Mouse (Mus musculus) heart, postnatal 0 days (tissue): Measurements from ENCODE around the gene Cpsf4. TPM values are rescaled to one million over a fixed set of nuclear protein-coding genes. Genes with fewer than 3 reads are reported as not detected.
"Not testable (repeated sequence)": the region's sequence is repeated elsewhere in the genome, so short reads cannot be mapped to it uniquely, and the experiment has no call there.

ENCODE experiments used
- ATAC-seq: fragments of 200-750 bp; cut with Nextera tagmentation; 2 replicates; pipeline ENCODE4 v1.8.0; 2017; ENCODE audit warnings: low read depth, moderate number of reproducible peaks, moderate library complexity; ENCODE audit not compliant: insufficient read depth
- DNase-seq: peaks from one replicate; pipeline ENCODE4 v3.0.0-alpha.2; 2016; ENCODE audit warnings: low spot score
- H3K27ac ChIP-seq: fragments of 300-500 bp; sonication (generic); 2 replicates; pipeline ENCODE4 v1.5.1; 2014; ENCODE audit warnings: low read depth, mild to moderate bottlenecking
- H3K27me3 ChIP-seq: fragments of 300-500 bp; sonication (generic); 2 replicates; pipeline ENCODE4 v1.6.1; 2014; ENCODE audit warnings: low read length, mixed read lengths; ENCODE audit not compliant: control insufficient read depth, insufficient read depth
- H3K36me3 ChIP-seq: fragments of 300-500 bp; sonication (generic); replicated peaks from 2 replicates; pipeline ENCODE4 v1.6.1; 2014; ENCODE audit warnings: low read length, mixed read lengths; ENCODE audit not compliant: control insufficient read depth, insufficient read depth
- H3K4me1 ChIP-seq: fragments of 300-500 bp; sonication (generic); 2 replicates; pipeline ENCODE4 v1.6.1; 2014; ENCODE audit warnings: antibody characterized with exemption; ENCODE audit not compliant: control insufficient read depth, insufficient read depth
- H3K4me2 ChIP-seq: fragments of 300-500 bp; sonication (generic); 2 replicates; pipeline ENCODE4 v1.6.1; 2014; ENCODE audit warnings: low read depth, mild to moderate bottlenecking, low read length, moderate library complexity
- H3K4me3 ChIP-seq: fragments of 300-500 bp; sonication (generic); 2 replicates; pipeline ENCODE4 v1.5.1; 2014; ENCODE audit warnings: low read depth, low read length
- H3K9ac ChIP-seq: fragments of 300-500 bp; sonication (generic); replicated peaks from 2 replicates; pipeline ENCODE4 v1.6.1; 2014; ENCODE audit warnings: low read depth, low read length, mixed read lengths
- H3K9me3 ChIP-seq: fragments of 300-500 bp; sonication (generic); replicated peaks from 2 replicates; pipeline ENCODE4 v1.6.1; 2016; ENCODE audit warnings: low read length; ENCODE audit not compliant: control insufficient read depth
- CTCF ChIP-seq: IDR thresholded peaks from 2 replicates; pipeline ENCODE4 v1.5.1; 2016; ENCODE audit warnings: antibody characterized with exemption, control low read depth, low read depth
- EP300 ChIP-seq: IDR thresholded peaks from 2 replicates; pipeline ENCODE4 v1.6.1; 2016; ENCODE audit warnings: antibody characterized with exemption, low read depth
- WGBS: fragments of 180-500 bp; shearing (Covaris S2); extraction: QIAGEN DNeasy Blood & Tissue Kit; methylation state at CpG from one replicate; pipeline ENCODE4 v1.1.7; 2014; 5-methylcytosine and 5-hydroxymethylcytosine counted together
- polyA plus RNA-seq: library from polyadenylated mRNA; unstranded; fragments of >200 nt; fragmentation: Nextera tagmentation; extraction: Ambion mirVana; gene quantifications from 2 replicates; pipeline ENCODE4 v1.2.1, GENCODE M21; 2015
- total RNA-seq: library from RNA; depleted of rRNA; stranded (reverse); fragments of >200 nt; gene quantifications from 2 replicates; pipeline ENCODE4 v1.2.3, GENCODE M21; 2014; ENCODE audit warnings: low replicate concordance

Gene Cpsf4
- total and polyA plus RNA-seq, 2 experiments from 2014 or later, result 14.5 to 21.5 TPM

DNA sequence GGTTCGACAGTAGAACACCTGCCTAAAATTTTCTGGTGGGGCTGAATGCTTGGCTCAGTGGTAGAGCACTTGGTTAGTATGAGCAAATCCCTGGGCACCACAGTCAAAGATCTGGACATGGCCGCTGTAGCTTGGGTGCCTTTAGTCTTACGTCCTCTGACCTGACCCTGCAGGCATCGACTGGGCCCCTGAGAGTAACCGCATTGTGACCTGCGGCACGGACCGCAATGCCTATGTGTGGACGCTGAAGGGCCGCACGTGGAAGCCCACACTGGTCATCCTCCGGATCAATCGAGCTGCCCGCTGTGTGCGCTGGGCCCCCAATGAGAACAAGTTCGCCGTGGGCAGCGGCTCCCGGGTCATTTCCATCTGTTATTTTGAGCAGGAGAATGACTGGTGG is 43.6 kb upstream of the Cpsf4 start:
- H3K4me2 ChIP-seq, result no peak overlapping the region
- H3K27me3 ChIP-seq, result no peaks in the 10 kb centered on the region
- no peak overlapping the region for H3K27ac ChIP-seq
- 0 out of 2 replicates have a peak, but pooled peaks cover 5% of the 10 kb centered on the region for H3K4me1 ChIP-seq
- ATAC-seq, result no peak
- H3K9me3 ChIP-seq, result no peaks in the 10 kb centered on the region
- H3K36me3 ChIP-seq, result peaks cover 61% of the 10 kb centered on the region
- DNase-seq, result no peak
- no peak overlapping the region for H3K4me3 ChIP-seq
- no peak for TF ChIP-seq CTCF
- TF ChIP-seq EP300, result no peak
- 93% methylated on average over 19 of the region's 19 CpGs for WGBS
- no peak overlapping the region for H3K9ac ChIP-seq

DNA sequence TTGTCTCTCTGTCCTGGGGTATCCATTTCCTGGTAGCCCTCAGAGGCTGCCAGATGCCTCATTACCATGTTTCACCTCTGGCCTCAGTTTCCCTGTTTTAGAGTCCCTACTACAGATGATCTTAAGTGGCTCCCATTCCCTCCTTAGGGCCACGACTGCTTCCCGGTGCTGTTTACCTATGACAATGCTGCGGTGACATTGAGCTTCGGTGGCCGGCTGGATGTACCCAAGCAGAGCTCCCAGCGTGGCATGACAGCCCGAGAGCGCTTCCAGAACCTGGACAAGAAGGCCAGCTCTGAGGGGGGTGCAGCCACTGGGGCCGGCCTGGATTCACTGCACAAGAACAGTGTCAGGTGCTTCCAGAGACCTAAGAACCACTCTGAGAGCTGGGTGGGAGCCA is 40.4 kb upstream of the Cpsf4 start:
- ATAC-seq, result no peak
- H3K4me3 ChIP-seq, result no peak overlapping the region
- no peak overlapping the region for H3K27ac ChIP-seq
- WGBS, result 93% methylated on average over 9 of the region's 9 CpGs
- peaks cover 88% of the 10 kb centered on the region for H3K36me3 ChIP-seq
- H3K9me3 ChIP-seq, result no peaks in the 10 kb centered on the region
- no peak for DNase-seq
- no peak overlapping the region for H3K9ac ChIP-seq
- H3K4me1 ChIP-seq, result no peaks in the 10 kb centered on the region
- no peak overlapping the region for H3K4me2 ChIP-seq
- H3K27me3 ChIP-seq, result no peaks in the 10 kb centered on the region
- TF ChIP-seq EP300, result no peak
- TF ChIP-seq CTCF, result no peak

DNA sequence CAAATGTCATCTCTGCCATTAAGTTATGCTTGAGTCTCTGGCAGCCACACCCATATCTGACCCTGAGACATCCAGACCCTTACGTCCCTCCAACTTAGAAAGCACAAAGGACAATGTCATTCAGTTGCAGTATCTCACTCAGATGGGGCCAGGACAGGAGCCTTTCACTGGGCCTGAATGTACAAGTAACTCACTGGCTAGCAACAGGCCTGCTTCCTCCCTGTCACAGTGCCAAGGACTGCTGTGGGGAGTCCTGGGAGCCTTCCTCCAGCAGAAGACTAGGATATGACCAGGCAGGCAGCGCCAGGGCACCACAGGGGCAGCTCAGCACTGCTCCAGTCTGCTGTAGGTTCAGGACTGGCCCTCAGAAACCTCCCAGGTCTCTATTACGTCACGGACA is 37.9 kb upstream of the Cpsf4 start:
- TF ChIP-seq EP300 (no peak), CTCF (no peak)
- no peaks in the 10 kb centered on the region for H3K9me3 ChIP-seq
- WGBS, result 66% methylated on average over 4 of the region's 4 CpGs
- H3K4me1 ChIP-seq, result no peaks in the 10 kb centered on the region
- H3K4me3 ChIP-seq, result no peak overlapping the region
- H3K27me3 ChIP-seq, result no peaks in the 10 kb centered on the region
- H3K36me3 ChIP-seq, result peaks cover 93% of the 10 kb centered on the region
- ATAC-seq (no peak), DNase-seq (no peak)
- H3K4me2 ChIP-seq, result no peak overlapping the region
- no peak overlapping the region for H3K27ac ChIP-seq
- no peak overlapping the region for H3K9ac ChIP-seq

DNA sequence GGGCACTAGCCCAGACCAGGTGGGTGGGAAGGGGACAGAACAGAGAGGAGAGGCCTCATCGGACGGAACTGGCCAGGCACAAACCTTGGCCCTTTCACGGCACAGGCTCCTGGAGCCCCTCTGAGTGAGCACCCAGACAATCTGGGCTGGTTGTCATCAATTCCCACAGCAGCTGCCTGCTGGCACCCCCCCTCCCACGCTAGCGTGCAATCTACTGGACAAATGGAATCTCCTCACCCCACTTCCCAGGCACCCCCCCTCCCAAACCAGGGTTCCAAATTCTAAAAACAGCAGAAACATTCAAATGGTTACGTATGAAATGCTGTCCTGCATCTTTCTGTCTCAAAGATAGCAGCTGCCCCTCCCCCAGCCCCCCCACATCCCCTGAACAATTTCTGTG is 37.2 kb upstream of the Cpsf4 start:
- not testable (repeated sequence) for ATAC-seq, H3K27me3 ChIP-seq, H3K4me2 ChIP-seq, H3K4me1 ChIP-seq, H3K4me3 ChIP-seq, DNase-seq, H3K9ac ChIP-seq, H3K9me3 ChIP-seq
- Histone ChIP-seq H3K36me3 (peaks cover 93% of the 10 kb centered on the region), H3K27ac (peak overlapping the region; percentile 48; the same call in 1 of the 2 replicates)
- 61% methylated on average over 6 of the region's 6 CpGs for WGBS

DNA sequence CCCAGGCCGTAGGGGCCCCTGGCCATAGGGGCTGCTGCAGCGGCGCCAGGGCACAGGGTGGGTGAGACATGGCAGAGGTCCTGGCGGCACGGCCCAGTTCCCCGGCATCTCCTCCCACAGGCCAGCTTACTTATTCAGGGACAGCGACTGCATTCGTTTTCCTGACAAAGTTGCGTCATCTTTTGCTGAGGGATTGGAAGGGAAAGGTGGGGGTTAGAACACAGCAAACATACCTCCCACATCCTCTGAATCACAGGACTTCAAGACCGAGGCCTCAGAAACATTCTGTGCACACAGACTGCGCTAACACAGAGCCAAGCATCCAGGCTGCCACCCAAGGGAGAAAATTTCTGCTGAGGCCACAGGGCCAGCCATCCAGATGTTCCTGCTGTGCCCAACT is 36.8 kb upstream of the Cpsf4 start:
- no peaks in the 10 kb centered on the region for H3K4me1 ChIP-seq
- no peak overlapping the region for H3K4me2 ChIP-seq
- H3K4me3 ChIP-seq, result no peak overlapping the region
- peaks cover 93% of the 10 kb centered on the region for H3K36me3 ChIP-seq
- DNase-seq, result no peak
- no peaks in the 10 kb centered on the region for H3K9me3 ChIP-seq
- H3K9ac ChIP-seq, result no peak overlapping the region
- peak overlapping the region; percentile 48; the same call in 1 of the 2 replicates for H3K27ac ChIP-seq
- H3K27me3 ChIP-seq, result no peaks in the 10 kb centered on the region
- WGBS, result 68% methylated on average over 11 of the region's 11 CpGs
- TF ChIP-seq CTCF (no peak), EP300 (no peak)
- ATAC-seq, result peak; percentile 29

DNA sequence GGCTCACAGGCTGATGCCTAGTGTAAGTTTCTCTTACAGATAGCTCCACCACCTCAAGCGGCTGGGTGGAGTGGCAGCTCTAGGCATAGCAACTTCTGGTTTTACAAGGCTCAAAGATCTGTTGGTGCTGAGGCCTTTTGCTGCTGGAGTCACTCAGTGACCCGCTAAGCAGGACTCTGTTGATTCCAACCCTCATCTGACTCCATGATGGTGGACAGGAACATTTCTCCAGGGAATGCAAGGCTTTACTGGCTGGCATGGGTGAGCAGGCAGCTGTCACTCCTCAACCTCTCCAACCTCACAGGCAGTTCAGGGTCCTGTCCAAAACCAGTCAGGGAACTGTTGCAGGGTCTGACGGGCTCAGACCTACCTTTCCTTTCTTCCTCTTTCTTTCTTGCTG is 36.0 kb upstream of the Cpsf4 start:
- Histone ChIP-seq H3K9me3 (no peaks in the 10 kb centered on the region), H3K9ac (no peak overlapping the region), H3K36me3 (peaks cover 93% of the 10 kb centered on the region), H3K4me1 (no peaks in the 10 kb centered on the region), H3K4me2 (no peak overlapping the region), H3K4me3 (no peak overlapping the region), H3K27ac (no peak overlapping the region), H3K27me3 (no peaks in the 10 kb centered on the region)
- DNase-seq (no peak), ATAC-seq (no peak)
- WGBS, result 85% methylated on average over 3 of the region's 3 CpGs
- TF ChIP-seq EP300 (no peak), CTCF (no peak)

DNA sequence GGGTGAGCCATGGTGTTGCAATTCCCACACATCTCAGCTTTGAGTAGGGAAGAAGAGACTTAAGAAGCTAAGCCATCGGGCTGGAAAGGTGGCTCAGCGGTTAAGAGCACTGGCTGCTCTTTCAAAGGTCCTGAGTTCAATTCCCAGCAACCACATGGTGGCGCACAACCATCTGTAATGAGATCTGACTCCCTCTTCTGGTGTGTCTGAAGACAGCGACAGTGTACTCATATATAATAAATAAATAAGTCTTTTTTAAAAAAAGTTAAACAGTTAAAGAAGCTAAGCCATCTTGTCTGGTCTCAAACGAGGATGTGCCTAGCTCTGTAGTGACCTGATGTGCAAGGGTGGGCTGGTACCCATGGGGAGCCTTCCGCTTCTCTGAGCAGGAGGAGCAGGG is 33.7 kb upstream of the Cpsf4 start:
- not testable (repeated sequence) for H3K4me2 ChIP-seq, H3K4me3 ChIP-seq, H3K27me3 ChIP-seq, ATAC-seq, H3K4me1 ChIP-seq, H3K9ac ChIP-seq, DNase-seq, H3K27ac ChIP-seq, H3K9me3 ChIP-seq
- H3K36me3 ChIP-seq, result peaks cover 80% of the 10 kb centered on the region
- 90% methylated on average over 6 of the region's 6 CpGs for WGBS
